Mouse (Mus musculus) forebrain, embryonic 15.5 days (tissue): ENCODE measurements around the gene Akap13. TPM values are rescaled to one million over a fixed set of nuclear protein-coding genes. Genes with fewer than 3 reads are reported as not detected.
"Not testable (repeated sequence)": the region's sequence is repeated elsewhere in the genome, so short reads cannot be mapped to it uniquely, and the experiment has no call there.

ENCODE experiments used
- ATAC-seq: fragments of 200-750 bp; cut with Nextera tagmentation; replicated peaks from 2 replicates; pipeline ENCODE4 v1.8.0; 2017; ENCODE audit warnings: mild to moderate bottlenecking, moderate TSS enrichment, moderate library complexity
- H3K27ac ChIP-seq: fragments of 300-500 bp; sonication (generic); replicated peaks from 2 replicates; pipeline ENCODE4 v1.5.1; 2015; ENCODE audit warnings: mild to moderate bottlenecking, inconsistent platforms
- H3K27me3 ChIP-seq: fragments of 300-500 bp; sonication (generic); 2 replicates; pipeline ENCODE4 v1.6.1; 2015; ENCODE audit warnings: inconsistent platforms
- H3K36me3 ChIP-seq: fragments of 300-500 bp; sonication (generic); 2 replicates; pipeline ENCODE4 v1.6.1; 2015; ENCODE audit warnings: mild to moderate bottlenecking, inconsistent platforms
- H3K4me1 ChIP-seq: fragments of 300-500 bp; sonication (generic); 2 replicates; pipeline ENCODE4 v1.6.1; 2015; ENCODE audit warnings: inconsistent platforms
- H3K4me2 ChIP-seq: fragments of 300-500 bp; sonication (generic); replicated peaks from 2 replicates; pipeline ENCODE4 v1.6.1; 2015; ENCODE audit warnings: mild to moderate bottlenecking, inconsistent platforms
- H3K4me3 ChIP-seq: fragments of 300-500 bp; sonication (generic); 2 replicates; pipeline ENCODE4 v1.5.1; 2015; ENCODE audit warnings: mild to moderate bottlenecking, inconsistent platforms
- H3K9ac ChIP-seq: fragments of 300-500 bp; sonication (generic); replicated peaks from 2 replicates; pipeline ENCODE4 v1.6.1; 2015; ENCODE audit warnings: mild to moderate bottlenecking, inconsistent platforms
- H3K9me3 ChIP-seq: fragments of 300-500 bp; sonication (generic); 2 replicates; pipeline ENCODE4 v1.6.1; 2016; ENCODE audit warnings: inconsistent platforms
- WGBS: fragments of 180-500 bp; shearing (Covaris S2); methylation state at CpG from one replicate; pipeline ENCODE4 v1.1.7; 2015; ENCODE audit warnings: mixed read lengths; 5-methylcytosine and 5-hydroxymethylcytosine counted together
- polyA plus RNA-seq: library from polyadenylated mRNA; unstranded; fragments of >200 nt; fragmentation: Nextera tagmentation; extraction: Ambion mirVana; gene quantifications from 2 replicates; pipeline ENCODE4 v1.2.1, GENCODE M21; 2015

The Akap13 gene
- polyA plus RNA-seq, 1 experiment from 2014 or later: 13.3 TPM

GRCm38 (mm10) chr7:75754587-75755499, 299.5 kb downstream of the Akap13 start:
- Histone ChIP-seq H3K27me3 (no peaks in the 10 kb centered on the region), H3K36me3 (no peaks in the 10 kb centered on the region), H3K4me3 (no peak overlapping the region), H3K4me1 (peaks cover 13% of the 10 kb centered on the region; the same call in 1 of the 2 replicates), H3K4me2 (no peak overlapping the region), H3K27ac (peak overlapping the region; percentile 51; the same call in 1 of the 2 replicates), H3K9me3 (no peaks in the 10 kb centered on the region), H3K9ac (no peak overlapping the region)
- WGBS: 38% methylated on average over 8 of the region's 8 CpGs
- 0 out of 2 replicates have a peak, but pooled peaks have one; percentile 15 for ATAC-seq

- no peaks in the 10 kb centered on the region for H3K27me3 ChIP-seq
- no peak overlapping the region for H3K9ac ChIP-seq
- H3K4me2 ChIP-seq: no peak overlapping the region
- peaks cover 13% of the 10 kb centered on the region; the same call in 1 of the 2 replicates for H3K4me1 ChIP-seq
- no peak overlapping the region for H3K4me3 ChIP-seq
- no peaks in the 10 kb centered on the region for H3K9me3 ChIP-seq
- ATAC-seq: peak; percentile 78
- peak overlapping the region; percentile 51 for H3K27ac ChIP-seq
- no peaks in the 10 kb centered on the region for H3K36me3 ChIP-seq
- WGBS: 39% methylated on average over 8 of the region's 8 CpGs
Measured at GRCm38 (mm10) chr7:75755861-75756449, 300.6 kb downstream of the Akap13 start.

GRCm38 (mm10) chr7:75759992-75760514, 304.7 kb downstream of the Akap13 start:
- no peak overlapping the region for H3K4me3 ChIP-seq
- H3K4me1 ChIP-seq: peaks cover 9% of the 10 kb centered on the region; the same call in 1 of the 2 replicates
- no peak overlapping the region for H3K9ac ChIP-seq
- no peaks in the 10 kb centered on the region for H3K27me3 ChIP-seq
- ATAC-seq: no peak
- no peak overlapping the region for H3K4me2 ChIP-seq
- H3K9me3 ChIP-seq: no peaks in the 10 kb centered on the region
- H3K27ac ChIP-seq: no peak overlapping the region
- no peaks in the 10 kb centered on the region for H3K36me3 ChIP-seq
- 78% methylated on average over 7 of the region's 7 CpGs for WGBS

- H3K9me3 ChIP-seq, H3K9ac ChIP-seq, ATAC-seq, H3K4me1 ChIP-seq, H3K4me2 ChIP-seq, H3K27me3 ChIP-seq, H3K27ac ChIP-seq, H3K4me3 ChIP-seq, H3K36me3 ChIP-seq: not testable (repeated sequence)
- WGBS: 72% methylated on average over 4 of the region's 4 CpGs
Measured at GRCm38 (mm10) chr7:75760661-75761319, 305.5 kb downstream of the Akap13 start.

GRCm38 (mm10) chr7:75762225-75762624, 306.9 kb downstream of the Akap13 start:
- not testable (repeated sequence) for H3K4me2 ChIP-seq, H3K27ac ChIP-seq, H3K36me3 ChIP-seq, ATAC-seq, H3K9ac ChIP-seq, H3K4me3 ChIP-seq, H3K9me3 ChIP-seq, H3K4me1 ChIP-seq, H3K27me3 ChIP-seq
- 97% methylated on average over 2 of the region's 2 CpGs for WGBS

GRCm38 (mm10) chr7:75767080-75767769, 311.9 kb downstream of the Akap13 start:
- not testable (repeated sequence) for H3K4me2 ChIP-seq, H3K9ac ChIP-seq, H3K27ac ChIP-seq, H3K4me1 ChIP-seq, H3K4me3 ChIP-seq, H3K27me3 ChIP-seq, H3K9me3 ChIP-seq, H3K36me3 ChIP-seq
- 33% methylated on average over 1 of the region's 5 CpGs for WGBS
- ATAC-seq: peak; percentile 88

- WGBS: 81% methylated on average over 2 of the region's 2 CpGs
- H3K9me3 ChIP-seq: no peaks in the 10 kb centered on the region
- ATAC-seq: no peak
Measured at GRCm38 (mm10) chr7:75768169-75768568, 312.8 kb downstream of the Akap13 start.

GRCm38 (mm10) chr7:75769909-75770308, 314.6 kb downstream of the Akap13 start:
- 92% methylated on average over 9 of the region's 9 CpGs for WGBS
- no peak for ATAC-seq

More at GRCm38 (mm10) chr7:75768169-75768568, 312.8 kb downstream of the Akap13 start:
- H3K36me3 ChIP-seq: no peaks in the 10 kb centered on the region
- H3K9ac ChIP-seq: no peak overlapping the region
- no peaks in the 10 kb centered on the region for H3K4me1 ChIP-seq
- H3K4me3 ChIP-seq: no peak overlapping the region
- no peaks in the 10 kb centered on the region for H3K27me3 ChIP-seq
- no peak overlapping the region for H3K4me2 ChIP-seq
- H3K27ac ChIP-seq: no peak overlapping the region

GRCm38 (mm10) chr7:75774095-75775078, 319.1 kb downstream of the Akap13 start:
- WGBS: 96% methylated on average over 18 of the region's 18 CpGs
- not testable (repeated sequence) for H3K4me3 ChIP-seq, H3K36me3 ChIP-seq, H3K27me3 ChIP-seq, H3K4me1 ChIP-seq, H3K9ac ChIP-seq, ATAC-seq, H3K27ac ChIP-seq, H3K9me3 ChIP-seq, H3K4me2 ChIP-seq

More at GRCm38 (mm10) chr7:75769909-75770308, 314.6 kb downstream of the Akap13 start:
- no peak overlapping the region for H3K4me2 ChIP-seq
- no peaks in the 10 kb centered on the region for H3K36me3 ChIP-seq
- H3K4me1 ChIP-seq: no peaks in the 10 kb centered on the region
- no peak overlapping the region for H3K27ac ChIP-seq
- no peaks in the 10 kb centered on the region for H3K27me3 ChIP-seq
- no peak overlapping the region for H3K9ac ChIP-seq
- H3K9me3 ChIP-seq: no peaks in the 10 kb centered on the region
- H3K4me3 ChIP-seq: no peak overlapping the region

GRCm38 (mm10) chr7:75778053-75778452, 322.7 kb downstream of the Akap13 start:
- no peaks in the 10 kb centered on the region for H3K4me1 ChIP-seq
- H3K4me2 ChIP-seq: no peak overlapping the region
- 98% methylated on average over 2 of the region's 2 CpGs for WGBS
- no peak overlapping the region for H3K4me3 ChIP-seq
- no peak overlapping the region for H3K27ac ChIP-seq
- no peaks in the 10 kb centered on the region for H3K27me3 ChIP-seq
- no peak overlapping the region for H3K9ac ChIP-seq
- no peak for ATAC-seq
- no peaks in the 10 kb centered on the region for H3K9me3 ChIP-seq
- H3K36me3 ChIP-seq: no peaks in the 10 kb centered on the region

GRCm38 (mm10) chr7:75780812-75781211, 325.5 kb downstream of the Akap13 start:
- Histone ChIP-seq H3K4me1 (no peaks in the 10 kb centered on the region), H3K9me3 (no peaks in the 10 kb centered on the region), H3K27me3 (no peaks in the 10 kb centered on the region), H3K27ac (no peak overlapping the region), H3K36me3 (no peaks in the 10 kb centered on the region), H3K4me2 (no peak overlapping the region), H3K4me3 (no peak overlapping the region), H3K9ac (no peak overlapping the region)
- ATAC-seq: no peak
- 22% methylated on average over 3 of the region's 5 CpGs for WGBS
